Mouse (Mus musculus): ENCODE results near the gene Fbxo36. TPM values are rescaled to one million over a fixed set of nuclear protein-coding genes. Genes with fewer than 3 reads are reported as not detected.

The Fbxo36 gene
- 21.1 and 28.9 TPM in 2 replicates for polyA plus RNA-seq (2015; fragmentation: Nextera tagmentation; extraction: Ambion mirVana)

- H3K4me3 ChIP-seq (replicated peaks) = peak within 1 kb of the TSS; percentile 93
- ATAC-seq (ENCODE audit: insufficient number of reproducible peaks, low FRiP score, low TSS enrichment, low read depth) = peak; percentile 90
- WGBS = under 1% methylated on average over 52 of the region's 54 CpGs
These were observed at the start of gene Fbxo36 for GRCm38 (mm10) chr1:84839309-84840017. TSS of gene Fbxo36 (plus strand) at chr1:84839841.

GRCm38 (mm10) chr1:84791393-84791792 lies 48.2 kb upstream of the Fbxo36 start:
- no peaks in the 10 kb centered on the region for H3K9me3 ChIP-seq (replicated peaks)
- no peaks in the 10 kb centered on the region for H3K4me1 ChIP-seq
- H3K36me3 ChIP-seq = peaks cover 51% of the 10 kb centered on the region
- no peaks in the 10 kb centered on the region for H3K27me3 ChIP-seq
- H3K4me3 ChIP-seq (replicated peaks) = no peak overlapping the region
- H3K27ac ChIP-seq (replicated peaks) = no peak overlapping the region
- no peak for ATAC-seq (ENCODE audit: insufficient number of reproducible peaks, low FRiP score, low TSS enrichment, low read depth)
- H3K4me2 ChIP-seq (replicated peaks) = no peak overlapping the region
- WGBS = 83% methylated on average over 2 of the region's 2 CpGs
- no peak overlapping the region for H3K9ac ChIP-seq

More at GRCm38 (mm10) chr1:84839309-84840017, at the start of gene Fbxo36:
- peaks cover 5% of the 10 kb centered on the region; the same call in 1 of the 2 replicates for H3K4me1 ChIP-seq
- peak within 1 kb of the TSS; percentile 98 for H3K27ac ChIP-seq (replicated peaks)
- no peaks in the 10 kb centered on the region for H3K9me3 ChIP-seq (replicated peaks)
- H3K9ac ChIP-seq = peak within 1 kb of the TSS; percentile 99
- H3K27me3 ChIP-seq = no peaks in the 10 kb centered on the region
- H3K4me2 ChIP-seq (replicated peaks) = peak within 1 kb of the TSS; percentile 65
- no peaks in the 10 kb centered on the region for H3K36me3 ChIP-seq

GRCm38 (mm10) chr1:84795335-84795734 lies 44.3 kb upstream of the Fbxo36 start:
- Histone ChIP-seq H3K4me2 (replicated peaks) (no peak overlapping the region), H3K27me3 (no peaks in the 10 kb centered on the region), H3K4me3 (replicated peaks) (no peak overlapping the region), H3K36me3 (peaks cover 29% of the 10 kb centered on the region), H3K27ac (replicated peaks) (no peak overlapping the region), H3K9ac (no peak overlapping the region), H3K4me1 (no peaks in the 10 kb centered on the region), H3K9me3 (replicated peaks) (no peaks in the 10 kb centered on the region)
- no peak for ATAC-seq (ENCODE audit: insufficient number of reproducible peaks, low FRiP score, low TSS enrichment, low read depth)
- 94% methylated on average over 7 of the region's 7 CpGs for WGBS

- ATAC-seq (ENCODE audit: insufficient number of reproducible peaks, low FRiP score, low TSS enrichment, low read depth) = no peak
These were observed 40.5 kb upstream of the Fbxo36 start for GRCm38 (mm10) chr1:84799166-84799565.

GRCm38 (mm10) chr1:84803788-84804187 lies 35.9 kb upstream of the Fbxo36 start:
- Histone ChIP-seq H3K4me3 (replicated peaks) (no peak overlapping the region), H3K4me1 (no peaks in the 10 kb centered on the region), H3K27ac (replicated peaks) (no peak overlapping the region), H3K36me3 (no peaks in the 10 kb centered on the region), H3K9ac (no peak overlapping the region), H3K27me3 (no peaks in the 10 kb centered on the region), H3K4me2 (replicated peaks) (no peak overlapping the region), H3K9me3 (replicated peaks) (no peaks in the 10 kb centered on the region)
- no peak for ATAC-seq (ENCODE audit: insufficient number of reproducible peaks, low FRiP score, low TSS enrichment, low read depth)
- WGBS = 89% methylated on average over 1 of the region's 1 CpGs

More at GRCm38 (mm10) chr1:84799166-84799565, 40.5 kb upstream of the Fbxo36 start:
- H3K9me3 ChIP-seq (replicated peaks) = no peaks in the 10 kb centered on the region
- no peaks in the 10 kb centered on the region for H3K27me3 ChIP-seq
- no peaks in the 10 kb centered on the region for H3K4me1 ChIP-seq
- H3K4me3 ChIP-seq (replicated peaks) = no peak overlapping the region
- H3K36me3 ChIP-seq = 0 out of 2 replicates have a peak, but pooled peaks cover 1% of the 10 kb centered on the region
- H3K4me2 ChIP-seq (replicated peaks) = no peak overlapping the region
- no peak overlapping the region for H3K27ac ChIP-seq (replicated peaks)
- no peak overlapping the region for H3K9ac ChIP-seq

GRCm38 (mm10) chr1:84817596-84817995 lies 22.0 kb upstream of the Fbxo36 start:
- H3K4me2 ChIP-seq (replicated peaks) = no peak overlapping the region
- H3K4me3 ChIP-seq (replicated peaks) = no peak overlapping the region
- H3K27ac ChIP-seq (replicated peaks) = no peak overlapping the region
- ATAC-seq (ENCODE audit: insufficient number of reproducible peaks, low FRiP score, low TSS enrichment, low read depth) = no peak
- H3K36me3 ChIP-seq = peaks cover 9% of the 10 kb centered on the region
- no peak overlapping the region for H3K9ac ChIP-seq
- H3K9me3 ChIP-seq (replicated peaks) = no peaks in the 10 kb centered on the region
- no peaks in the 10 kb centered on the region for H3K27me3 ChIP-seq
- H3K4me1 ChIP-seq = no peaks in the 10 kb centered on the region
- WGBS = 88% methylated on average over 1 of the region's 1 CpGs

- H3K9ac ChIP-seq = no peak overlapping the region
- no peaks in the 10 kb centered on the region for H3K4me1 ChIP-seq
- H3K36me3 ChIP-seq = peaks cover 13% of the 10 kb centered on the region
- no peaks in the 10 kb centered on the region for H3K27me3 ChIP-seq
- no peak overlapping the region for H3K4me3 ChIP-seq (replicated peaks)
- ATAC-seq (ENCODE audit: insufficient number of reproducible peaks, low FRiP score, low TSS enrichment, low read depth) = no peak
- no peak overlapping the region for H3K27ac ChIP-seq (replicated peaks)
- H3K9me3 ChIP-seq (replicated peaks) = no peaks in the 10 kb centered on the region
- H3K4me2 ChIP-seq (replicated peaks) = no peak overlapping the region
- 32% methylated on average over 2 of the region's 2 CpGs for WGBS
These were observed 14.6 kb upstream of the Fbxo36 start for GRCm38 (mm10) chr1:84825091-84825490.

GRCm38 (mm10) chr1:84837523-84838145 lies 2.0 kb upstream of the Fbxo36 start:
- 6% methylated on average over 20 of the region's 20 CpGs for WGBS
- H3K4me3 ChIP-seq (replicated peaks) = peak overlapping the region; percentile 93
- H3K27me3 ChIP-seq = no peaks in the 10 kb centered on the region
- no peaks in the 10 kb centered on the region for H3K9me3 ChIP-seq (replicated peaks)
- no peak for ATAC-seq (ENCODE audit: insufficient number of reproducible peaks, low FRiP score, low TSS enrichment, low read depth)
- H3K4me2 ChIP-seq (replicated peaks) = peak overlapping the region; percentile 57
- H3K36me3 ChIP-seq = peaks cover 12% of the 10 kb centered on the region; the same call in 1 of the 2 replicates
- H3K9ac ChIP-seq = peak overlapping the region; percentile 99; the same call in 1 of the 2 replicates
- peak overlapping the region; percentile 98; the same call in 1 of the 2 replicates for H3K27ac ChIP-seq (replicated peaks)
- peaks cover 5% of the 10 kb centered on the region; the same call in 1 of the 2 replicates for H3K4me1 ChIP-seq

GRCm38 (mm10) chr1:84838156-84838555 lies 1.5 kb upstream of the Fbxo36 start:
- peak overlapping the region; percentile 57 for H3K4me2 ChIP-seq (replicated peaks)
- peak overlapping the region; percentile 98 for H3K27ac ChIP-seq (replicated peaks)
- no peak for ATAC-seq (ENCODE audit: insufficient number of reproducible peaks, low FRiP score, low TSS enrichment, low read depth)
- peak overlapping the region; percentile 93 for H3K4me3 ChIP-seq (replicated peaks)
- no peaks in the 10 kb centered on the region for H3K27me3 ChIP-seq
- peak overlapping the region; percentile 99 for H3K9ac ChIP-seq
- peaks cover 9% of the 10 kb centered on the region; the same call in 1 of the 2 replicates for H3K36me3 ChIP-seq
- WGBS = under 1% methylated on average over 22 of the region's 22 CpGs
- no peaks in the 10 kb centered on the region for H3K9me3 ChIP-seq (replicated peaks)
- H3K4me1 ChIP-seq = peaks cover 5% of the 10 kb centered on the region; the same call in 1 of the 2 replicates

- peak; percentile 78 for ATAC-seq (ENCODE audit: insufficient number of reproducible peaks, low FRiP score, low TSS enrichment, low read depth)
- under 1% methylated on average over 38 of the region's 44 CpGs for WGBS
- peak overlapping the region; percentile 57 for H3K4me2 ChIP-seq (replicated peaks)
These were observed 955 bp upstream of the Fbxo36 start for GRCm38 (mm10) chr1:84838621-84839151.

GRCm38 (mm10) chr1:84840018-84840664 lies 500 bp downstream of the Fbxo36 start, which contains the start of gene Trip12:
TSS of gene Trip12 (minus strand) at chr1:84840516.
- ATAC-seq (ENCODE audit: insufficient number of reproducible peaks, low FRiP score, low TSS enrichment, low read depth) = peak; percentile 36
- Histone ChIP-seq H3K27ac (replicated peaks) (peak within 1 kb of the TSS; percentile 98), H3K4me3 (replicated peaks) (peak within 1 kb of the TSS; percentile 93), H3K4me2 (replicated peaks) (peak within 1 kb of the TSS; percentile 65), H3K36me3 (no peaks in the 10 kb centered on the region), H3K9ac (peak within 1 kb of the TSS; percentile 99), H3K9me3 (replicated peaks) (no peaks in the 10 kb centered on the region), H3K27me3 (no peaks in the 10 kb centered on the region), H3K4me1 (peaks cover 5% of the 10 kb centered on the region; the same call in 1 of the 2 replicates)
- WGBS = under 1% methylated on average over 39 of the region's 39 CpGs

More at GRCm38 (mm10) chr1:84838621-84839151, 955 bp upstream of the Fbxo36 start:
- H3K9ac ChIP-seq = peak overlapping the region; percentile 99
- H3K9me3 ChIP-seq (replicated peaks) = no peaks in the 10 kb centered on the region
- H3K4me3 ChIP-seq (replicated peaks) = peak overlapping the region; percentile 93
- H3K27me3 ChIP-seq = no peaks in the 10 kb centered on the region
- peak overlapping the region; percentile 98 for H3K27ac ChIP-seq (replicated peaks)
- H3K36me3 ChIP-seq = peaks cover 3% of the 10 kb centered on the region; the same call in 1 of the 2 replicates
- H3K4me1 ChIP-seq = peaks cover 5% of the 10 kb centered on the region; the same call in 1 of the 2 replicates

All from embryonic facial prominence, embryonic 15.5 days (tissue).